Mouse (Mus musculus) testis, adult 2 months (tissue): ENCODE results near the gene Kpna7.

Experiments
- CTCF ChIP-seq: fragments of 200-500 bp; IDR thresholded peaks from 2 replicates; pipeline ENCODE4 v1.5.1; 2012; ENCODE audit warnings: low read depth, mild to moderate bottlenecking, inconsistent platforms, low read length, moderate library complexity; ENCODE audit not compliant: control insufficient read depth, insufficient read depth, insufficient replicate concordance
- POLR2A ChIP-seq: fragments of 200-500 bp; IDR thresholded peaks from 2 replicates; pipeline ENCODE4 v1.6.1; 2012; ENCODE audit warnings: low read depth, mild to moderate bottlenecking, inconsistent platforms, low read length, moderate library complexity; ENCODE audit not compliant: control insufficient read depth

- TF ChIP-seq CTCF = no peak
- TF ChIP-seq POLR2A = no peak
These were observed 24.3 kb downstream of the Kpna7 start for GRCm38 (mm10) chr5:145059524-145059923.
